Mouse (Mus musculus): Measurements from ENCODE around the gene Zfp1.

Zfp1 gene

DNA sequence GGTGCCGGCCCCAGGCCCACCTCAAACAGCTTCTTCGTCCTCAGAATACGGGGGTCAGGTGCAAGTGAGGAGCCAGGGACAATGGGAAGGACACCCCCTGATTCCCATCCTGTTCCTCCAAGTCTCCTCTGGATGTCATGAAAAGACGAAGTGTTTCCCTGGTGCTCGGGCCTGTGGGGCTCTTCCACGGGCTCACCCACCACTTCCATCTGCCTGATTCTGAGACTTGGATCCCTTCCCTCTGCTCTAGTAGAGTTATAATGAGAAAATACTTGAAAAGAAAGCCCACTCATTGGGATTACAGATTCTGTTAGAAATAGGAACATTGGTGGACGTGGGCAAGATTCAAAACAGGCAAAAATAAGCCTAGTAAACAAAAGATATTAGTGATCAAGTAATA lies 35.6 kb downstream of the Zfp1 start:
- no peak for DNase-seq

DNA sequence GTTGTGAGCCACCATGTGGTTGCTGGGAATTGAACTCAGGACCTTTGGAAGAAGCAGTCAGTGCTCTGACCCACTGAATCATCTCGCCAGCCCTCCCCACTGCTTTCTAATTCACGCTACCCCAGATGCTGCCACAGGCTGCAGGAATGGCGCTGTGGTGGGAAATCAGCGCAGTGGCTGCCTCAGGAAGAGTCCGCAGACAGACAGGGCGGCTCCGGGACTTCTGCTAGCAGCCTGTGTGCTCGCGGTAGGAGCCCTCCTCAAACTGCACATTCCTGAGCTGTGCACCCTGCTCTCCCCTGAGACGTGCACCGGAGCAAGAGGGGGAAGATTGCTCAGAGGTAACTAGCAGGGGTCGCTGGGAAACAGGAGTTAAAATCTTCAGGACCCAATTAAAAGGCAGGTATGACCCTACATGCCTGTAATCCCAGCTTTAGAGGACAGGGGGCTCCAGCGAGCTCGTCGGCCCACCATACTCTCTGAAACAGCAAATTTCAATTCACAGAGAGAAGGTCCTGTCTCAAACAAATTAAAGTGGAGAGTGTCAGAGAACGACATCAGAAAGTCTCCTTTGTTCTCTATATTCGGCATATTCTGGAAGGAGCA lies 37.3 kb downstream of the Zfp1 start:
- no peak for DNase-seq

DNA sequence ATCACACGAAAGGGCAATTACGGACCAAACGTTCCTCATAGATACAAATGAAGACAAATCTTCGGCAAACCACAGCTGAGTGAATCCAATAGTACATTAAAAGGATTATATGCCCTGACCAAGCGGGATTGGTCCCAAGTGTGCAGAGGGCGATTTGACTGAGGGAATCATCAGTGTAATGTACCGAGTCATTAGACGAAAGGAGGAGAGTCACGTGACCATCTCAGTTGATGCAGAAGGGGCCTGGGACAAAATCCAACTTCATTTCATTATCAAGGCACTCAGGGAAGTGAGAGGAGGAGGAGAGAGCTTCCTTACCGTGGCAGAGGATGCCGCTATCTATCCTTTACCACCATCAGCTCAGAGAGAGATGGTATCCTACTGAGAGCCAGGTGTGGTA lies 38.0 kb downstream of the Zfp1 start:
- DNase-seq, result no peak

DNA sequence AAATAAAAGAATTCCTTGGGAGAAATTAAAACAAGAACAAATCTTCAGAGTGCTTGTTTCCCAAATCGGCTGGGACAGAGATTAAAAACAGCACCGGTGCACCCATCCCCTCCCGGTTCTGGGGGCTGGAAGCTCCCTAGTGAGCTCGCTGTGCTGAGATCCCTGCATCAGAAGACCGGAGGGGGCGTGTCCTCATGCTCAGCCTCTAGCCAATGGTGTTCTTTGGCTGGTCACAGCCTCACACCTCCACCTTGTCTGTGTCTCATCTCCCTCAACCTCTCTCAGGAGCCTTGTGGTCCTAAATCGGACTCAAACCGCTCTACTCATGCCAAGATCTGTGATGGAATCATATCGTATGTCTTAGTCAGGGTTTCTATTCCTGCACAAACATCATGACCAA lies 39.3 kb downstream of the Zfp1 start:
- no peak for DNase-seq

DNA sequence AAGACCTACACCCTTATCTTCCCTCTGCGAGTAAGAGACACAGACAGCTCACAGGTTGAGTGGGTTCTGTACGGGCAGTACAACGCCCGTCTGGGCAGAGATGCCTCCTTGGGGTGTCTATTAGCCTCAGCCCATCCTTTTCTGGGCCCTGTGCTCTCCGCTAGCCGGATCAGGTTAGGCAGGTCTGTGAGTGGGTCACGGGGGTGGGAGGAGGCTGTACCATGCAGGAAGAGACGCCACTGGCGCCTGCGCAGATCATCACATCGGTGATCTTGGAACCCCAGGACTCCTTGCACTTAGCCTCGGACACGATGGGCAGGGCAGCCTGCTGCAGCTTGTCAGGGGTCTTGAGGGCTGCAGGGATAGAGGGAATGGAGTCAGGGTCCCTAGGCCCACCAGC lies 43.7 kb downstream of the Zfp1 start:
- no peak for DNase-seq

DNA sequence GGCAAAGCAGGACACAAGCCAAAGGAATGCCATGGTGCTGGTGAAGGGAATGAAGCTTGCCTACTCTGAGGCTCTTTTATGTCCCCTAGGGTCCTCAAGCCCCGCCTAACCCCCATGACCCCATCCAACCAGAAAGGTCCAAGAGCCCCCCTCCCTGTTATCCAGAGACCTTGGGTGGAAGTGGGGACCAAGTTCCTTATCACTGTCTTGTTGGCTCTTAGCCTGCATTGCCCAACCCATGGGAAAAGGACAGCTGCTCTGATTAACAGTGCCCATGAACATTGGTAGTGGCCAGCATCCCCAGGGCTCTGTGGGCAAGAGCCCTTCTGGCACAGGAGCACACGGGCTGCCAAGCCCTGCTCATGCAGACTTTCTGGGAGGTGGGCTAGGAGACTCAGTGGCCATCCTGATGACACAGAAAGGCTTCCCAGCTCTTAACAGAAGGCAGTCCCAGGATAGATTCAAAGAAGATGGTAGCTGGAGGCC lies 47.8 kb downstream of the Zfp1 start, which contains the start of gene Ctrb1:
Gene Ctrb1 (minus strand): TSS at position 51 of the 486 bp plus-strand sequence.
- DNase-seq, result no peak

DNA sequence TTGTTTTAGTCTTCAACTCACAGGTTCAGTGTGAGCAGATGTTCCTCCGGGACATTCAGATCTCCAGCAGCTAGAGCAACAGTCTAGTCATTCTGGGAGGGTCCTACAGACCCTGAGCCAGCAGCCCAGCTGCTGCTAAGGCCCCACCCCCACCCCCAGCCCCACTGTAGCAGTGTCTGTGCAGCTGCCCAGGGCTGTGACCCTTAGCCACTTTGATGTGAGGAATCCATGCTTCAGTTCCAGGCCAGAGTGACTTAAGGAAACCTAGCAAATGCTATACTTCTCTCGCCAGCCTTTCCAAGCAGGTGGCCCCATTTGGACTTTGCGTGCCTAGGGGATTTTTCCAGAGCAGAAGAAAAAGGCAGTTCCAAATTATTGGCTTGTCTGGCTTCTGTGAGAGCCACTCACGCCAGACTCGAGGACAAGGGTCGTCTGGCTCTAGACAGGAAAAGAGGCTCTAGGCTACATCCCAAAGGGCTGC lies 50.1 kb downstream of the Zfp1 start:
- no peak for DNase-seq

DNA sequence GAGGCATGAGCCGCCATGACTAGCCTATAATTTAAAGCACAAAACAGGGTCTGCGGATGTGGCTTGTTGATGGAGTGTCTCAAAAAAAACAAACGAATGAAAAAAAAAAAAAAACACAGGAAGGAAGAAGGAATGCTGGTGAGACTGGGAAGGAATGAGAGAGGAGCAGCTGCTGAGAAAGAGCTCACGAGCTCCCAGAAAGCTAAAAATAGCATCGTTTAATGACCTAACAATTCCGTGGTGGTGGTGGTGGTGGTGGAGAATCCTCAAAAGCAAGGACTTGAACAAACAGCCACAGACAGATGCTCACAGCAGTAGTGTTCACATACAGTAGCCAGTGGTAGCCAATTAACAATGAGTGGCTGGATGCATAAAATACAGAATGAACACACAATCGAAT lies 52.2 kb downstream of the Zfp1 start:
- no peak for DNase-seq

DNA sequence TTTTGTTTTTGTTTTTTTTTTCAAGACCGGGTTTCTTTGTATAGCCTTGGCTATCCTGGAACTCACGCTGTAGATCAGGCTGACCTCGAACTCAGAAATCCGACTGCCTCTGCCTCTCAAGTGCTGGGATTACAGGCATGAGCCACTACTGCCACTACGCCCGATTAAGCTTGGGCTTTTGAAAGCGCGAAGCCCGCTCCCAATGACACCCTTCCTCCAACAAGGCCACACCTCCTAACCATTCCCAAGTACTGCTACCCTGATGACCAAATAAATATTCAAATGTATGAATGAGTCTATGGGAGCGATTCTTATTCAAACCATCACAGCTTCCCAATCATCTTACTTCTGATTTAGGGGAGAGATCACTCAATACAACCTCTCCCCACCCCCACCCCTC lies 54.5 kb downstream of the Zfp1 start:
- DNase-seq, result no peak

DNA sequence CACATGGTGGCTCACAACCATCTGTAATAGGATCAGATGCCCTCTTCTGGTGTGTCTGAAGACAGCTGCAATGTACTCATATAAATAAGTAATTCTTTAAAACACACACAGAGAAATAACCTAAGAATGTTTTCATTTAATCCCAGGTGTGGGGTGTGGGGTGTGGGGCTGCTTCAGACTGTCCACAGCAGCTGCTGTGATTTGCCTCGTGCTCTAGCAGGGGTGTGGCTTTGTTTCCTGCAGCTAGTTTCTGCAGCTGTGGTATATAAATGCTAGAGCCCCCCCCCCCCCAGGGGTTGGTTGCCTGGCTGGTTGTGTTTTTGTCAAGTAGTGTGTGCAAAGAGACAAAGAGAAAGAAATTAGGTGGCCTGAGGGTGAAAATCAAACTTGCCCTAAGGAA lies 55.8 kb downstream of the Zfp1 start:
- DNase-seq, result no peak

DNA sequence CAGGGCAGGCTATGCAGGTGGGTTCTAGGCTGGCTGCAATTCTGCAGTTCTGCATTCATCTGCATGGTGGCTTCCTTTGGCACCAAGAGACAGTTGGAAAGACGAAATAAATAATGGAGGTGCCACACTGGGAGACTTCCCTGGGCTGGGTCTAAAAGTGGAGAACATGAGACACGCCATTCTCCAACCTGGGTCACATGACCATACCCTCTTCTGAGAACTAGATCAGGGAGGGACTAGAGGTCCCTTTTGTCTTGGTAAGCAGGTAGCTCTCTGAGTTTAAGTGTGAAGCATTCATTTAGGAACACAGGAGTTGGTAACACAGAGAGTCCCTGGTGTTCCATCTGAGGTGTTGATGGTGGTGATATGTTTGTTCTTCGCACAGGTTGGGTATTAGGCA lies 57.0 kb downstream of the Zfp1 start:
- DNase-seq, result no peak

DNA sequence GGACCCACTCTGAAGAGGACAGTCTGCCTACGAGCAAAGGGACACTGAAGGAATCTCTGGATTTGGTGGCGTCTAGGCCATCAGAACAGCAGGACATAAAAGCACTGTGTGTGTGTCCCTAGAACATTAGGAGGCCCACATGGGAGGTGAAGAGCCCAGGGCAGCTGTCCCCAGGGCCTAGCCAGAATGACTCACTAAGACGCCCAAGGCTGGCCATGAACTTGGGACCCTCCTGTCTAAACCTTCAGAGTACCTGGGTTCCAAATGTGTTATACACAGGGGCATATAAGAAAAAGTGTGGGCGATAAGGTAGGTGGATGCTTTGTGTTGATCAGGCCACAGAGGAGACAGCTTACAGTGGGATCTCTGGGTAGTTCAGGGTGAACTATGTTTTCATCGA lies 57.5 kb downstream of the Zfp1 start:
- no peak for DNase-seq

DNA sequence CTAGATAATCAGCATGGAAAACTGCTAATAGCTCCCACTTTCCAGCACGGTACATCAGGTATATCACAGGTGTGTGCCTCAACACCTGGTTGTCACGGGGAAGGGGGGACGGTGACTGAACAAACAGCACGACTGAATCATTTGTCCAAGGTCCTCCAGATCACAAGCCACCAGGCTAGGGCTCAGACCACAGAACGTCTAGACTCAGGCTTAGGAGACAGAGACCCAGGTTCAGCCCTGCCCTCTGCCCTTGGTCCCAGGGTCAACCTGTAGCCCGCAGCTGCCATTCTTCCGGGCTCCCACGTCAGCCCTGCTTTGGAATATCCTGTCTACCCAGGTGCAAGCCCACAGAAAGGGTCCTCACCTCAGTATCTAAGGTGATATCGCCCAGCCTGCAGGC lies 58.2 kb downstream of the Zfp1 start:
- DNase-seq, result no peak

DNA sequence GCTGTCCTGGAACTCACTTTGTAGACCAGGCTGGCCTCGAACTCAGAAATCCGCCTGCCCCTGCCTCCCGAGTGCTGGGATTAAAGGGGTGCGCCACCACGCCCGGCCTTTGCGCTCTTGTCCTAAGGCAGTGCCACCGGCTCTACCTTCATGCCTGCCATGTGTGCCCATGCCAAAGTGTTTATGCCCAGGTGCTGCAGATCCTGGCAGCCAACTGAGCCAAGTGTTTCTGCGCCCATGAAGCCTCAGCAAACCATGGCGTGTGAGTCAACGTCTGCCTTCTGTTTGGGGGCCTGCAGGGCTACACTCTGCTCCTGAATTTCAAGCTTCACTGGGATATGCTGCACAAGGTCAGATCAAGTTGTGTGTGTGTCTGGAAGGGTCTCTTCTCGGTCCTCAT lies 61.4 kb downstream of the Zfp1 start:
- DNase-seq, result no peak

DNA sequence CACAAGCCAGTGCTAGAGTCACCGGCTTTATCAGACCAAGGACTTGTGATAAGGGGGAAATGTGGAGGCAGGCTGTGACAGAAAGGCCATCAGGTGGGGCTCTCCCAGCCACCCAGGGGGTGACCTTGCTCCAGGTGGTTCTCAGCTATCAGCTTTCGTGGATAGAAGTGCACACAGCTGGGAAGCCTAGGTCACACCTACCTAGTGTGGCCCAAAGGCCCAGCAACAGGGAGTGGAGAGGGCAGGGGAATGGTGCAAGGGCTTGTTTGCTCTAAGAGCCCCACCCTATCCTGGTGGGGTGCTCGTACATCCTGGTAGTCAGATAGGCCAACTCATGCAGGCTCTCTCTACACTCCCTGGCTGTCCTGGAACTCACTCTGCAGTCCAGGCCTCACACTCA lies 62.0 kb downstream of the Zfp1 start:
- DNase-seq, result no peak

DNA sequence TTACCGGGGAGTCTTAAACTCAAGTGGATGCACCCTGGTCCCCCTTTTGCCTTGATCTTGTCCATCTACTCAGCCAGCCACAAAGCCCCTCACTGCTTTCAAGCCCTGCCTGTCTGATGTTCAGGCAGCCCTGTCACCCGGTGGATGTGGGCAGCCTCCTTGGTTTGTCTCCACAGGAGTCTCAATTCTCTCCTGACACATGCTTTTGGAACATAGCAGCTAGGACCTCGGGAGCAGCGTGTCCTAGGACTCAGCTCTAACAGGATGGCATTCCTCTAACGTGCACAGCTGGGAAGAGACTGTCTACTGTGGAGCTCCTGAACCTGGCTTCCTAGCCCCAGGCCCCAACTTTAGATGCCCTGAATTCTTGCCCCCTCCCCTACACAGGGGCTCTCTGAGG lies 62.5 kb downstream of the Zfp1 start:
- no peak for DNase-seq

DNA sequence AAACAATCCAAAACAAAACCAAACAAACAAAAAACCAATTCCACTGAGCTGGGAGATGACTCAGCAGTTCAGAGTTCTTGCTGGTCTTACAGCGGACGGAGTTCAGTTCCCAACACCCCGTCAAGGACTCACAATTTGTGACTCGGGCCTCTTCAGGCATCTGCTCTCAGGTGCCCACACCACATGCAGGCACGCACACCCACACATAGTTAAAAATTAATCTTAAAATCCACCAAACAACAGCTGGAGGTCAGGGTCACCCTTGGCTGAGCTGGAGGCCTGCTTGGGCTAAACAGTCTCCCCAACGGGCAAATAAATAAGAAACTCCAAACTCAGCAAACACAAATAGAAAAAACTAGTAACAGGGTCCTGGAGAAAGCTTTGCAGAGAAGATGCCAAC lies 65.1 kb downstream of the Zfp1 start:
- no peak for DNase-seq

DNA sequence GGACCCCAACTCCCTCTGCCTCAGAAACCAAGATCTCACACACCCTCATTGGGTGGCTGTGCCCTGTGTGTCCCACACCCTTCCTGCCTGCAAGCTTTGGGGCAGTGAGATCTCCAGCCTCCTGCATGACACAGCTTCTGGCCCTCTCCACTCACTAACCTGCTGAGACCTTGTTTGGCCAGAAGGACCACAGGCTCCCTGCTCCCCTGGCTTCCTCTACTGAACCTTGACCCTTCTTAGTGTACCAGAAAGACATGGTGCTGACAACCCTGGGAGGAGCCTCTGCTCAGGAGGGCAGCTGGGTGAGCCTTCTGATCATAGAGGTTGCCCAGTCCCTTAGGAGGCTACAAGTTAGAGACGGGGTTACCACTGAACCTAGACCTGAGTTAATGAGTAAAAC lies 66.0 kb downstream of the Zfp1 start:
- no peak for DNase-seq

DNA sequence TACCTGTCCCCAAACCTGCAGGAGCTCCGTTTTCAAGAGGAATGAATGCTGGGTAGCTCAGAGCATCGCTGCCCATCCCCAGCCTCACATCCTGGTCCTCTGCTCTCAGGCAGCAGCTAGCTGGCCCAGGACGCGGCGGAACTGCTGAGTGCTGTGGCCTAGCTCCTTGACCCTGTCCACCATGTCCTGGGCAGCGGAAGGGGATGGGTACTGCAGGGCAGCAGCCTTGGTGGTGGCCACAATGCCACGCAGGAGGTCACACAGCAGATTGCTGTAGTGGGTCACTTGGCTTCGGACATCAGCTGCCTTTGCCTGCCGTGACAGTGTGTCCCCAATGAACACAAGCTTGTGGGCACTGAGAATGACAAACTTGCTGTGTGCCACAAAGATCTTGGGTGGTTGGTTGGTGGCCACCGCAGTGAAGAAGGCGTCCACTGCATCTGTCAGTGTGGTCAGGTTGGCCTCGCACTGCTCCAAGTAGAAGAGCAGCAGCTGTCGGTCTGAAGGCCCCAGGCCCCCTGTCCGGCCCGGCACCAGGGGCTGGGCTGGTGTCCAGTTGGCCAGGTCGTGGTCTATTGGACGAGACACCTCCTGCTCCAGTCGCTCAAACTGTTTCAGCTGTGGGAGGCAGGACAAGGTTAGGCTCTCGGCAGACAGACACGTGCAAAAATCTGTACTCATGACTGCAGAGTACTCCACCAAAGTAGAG lies 67.7 kb downstream of the Zfp1 start:
- DNase-seq, result no peak

DNA sequence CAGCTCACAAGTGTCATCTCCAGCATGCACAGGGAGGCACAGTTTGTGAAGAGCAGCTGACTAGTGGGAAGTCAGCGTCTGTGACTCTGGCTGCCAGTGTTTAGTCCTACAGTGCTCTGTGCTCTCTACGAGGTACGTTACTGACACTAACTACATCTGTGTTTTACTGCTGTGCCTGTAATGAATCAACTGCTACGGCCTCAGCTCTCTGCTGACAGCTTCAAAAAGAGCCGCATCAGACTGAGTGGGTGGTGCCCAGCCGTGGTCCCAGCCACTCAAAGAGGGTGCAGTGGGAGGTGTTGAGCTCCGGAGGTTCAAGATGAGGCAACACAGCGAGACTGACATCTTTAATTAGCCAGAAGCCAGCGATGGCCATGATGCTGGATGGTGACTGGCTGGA lies 68.9 kb downstream of the Zfp1 start:
- DNase-seq, result no peak

DNA sequence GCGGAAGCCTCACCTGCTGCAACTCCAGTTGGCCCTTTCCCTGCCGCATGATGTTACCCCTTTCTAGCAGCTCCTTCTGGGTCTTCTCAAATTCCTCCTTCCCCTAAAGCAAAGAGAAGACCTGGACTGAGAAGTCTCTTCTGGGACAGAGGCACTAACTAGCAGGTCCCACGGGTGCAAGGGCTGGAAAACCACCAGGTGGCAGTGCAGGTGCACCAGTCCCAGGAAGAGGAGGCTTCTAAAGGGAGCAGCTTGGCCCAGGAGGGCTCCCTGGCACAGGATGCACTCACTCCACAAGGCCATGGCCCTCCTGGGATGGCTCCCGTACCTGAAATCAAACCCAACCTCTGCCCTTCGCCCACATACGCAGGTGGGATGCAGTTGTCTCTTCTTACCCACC lies 69.4 kb downstream of the Zfp1 start:
- peak; percentile 32 to 69 for DNase-seq

DNA sequence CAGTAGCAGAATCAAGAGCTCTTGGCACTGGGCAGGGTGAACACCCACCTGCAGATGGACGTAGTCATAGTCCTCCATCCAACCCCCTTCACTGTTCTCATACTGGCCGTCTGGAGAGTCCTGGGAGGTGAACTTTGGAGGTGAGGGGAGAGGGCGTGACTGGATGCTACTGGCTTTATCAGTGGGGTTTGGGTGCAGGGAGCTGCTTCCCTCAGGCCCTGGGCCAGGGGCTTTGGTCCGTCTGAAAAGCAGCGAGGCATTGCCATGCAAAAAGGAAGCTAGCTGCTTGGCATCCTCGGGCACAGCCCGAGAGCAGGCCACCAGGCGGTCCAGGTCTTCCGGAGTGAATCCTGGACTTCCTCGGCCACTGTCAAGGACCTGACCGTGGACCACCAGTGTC lies 70.1 kb downstream of the Zfp1 start:
- DNase-seq, result no peak

DNA sequence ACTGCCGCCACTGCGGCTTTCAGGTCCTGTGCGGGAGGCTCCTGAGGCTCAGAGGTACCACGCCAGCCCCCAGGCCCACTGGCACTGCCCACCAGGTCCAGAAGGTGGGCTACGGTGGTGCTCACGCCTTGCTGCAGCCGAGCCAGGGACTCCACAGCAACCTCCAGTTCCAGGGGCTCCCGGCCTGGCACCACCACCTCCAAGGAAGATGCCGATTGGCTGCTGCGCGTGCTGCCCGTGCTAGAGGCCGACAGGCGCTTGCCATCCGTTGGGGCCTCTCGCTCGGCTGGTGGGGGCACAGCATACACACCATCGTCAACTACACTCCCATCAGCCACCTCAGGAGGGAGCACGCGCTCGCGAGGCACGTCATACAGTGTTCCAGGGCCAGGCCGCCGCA lies 70.6 kb downstream of the Zfp1 start:
- no peak for DNase-seq

DNA sequence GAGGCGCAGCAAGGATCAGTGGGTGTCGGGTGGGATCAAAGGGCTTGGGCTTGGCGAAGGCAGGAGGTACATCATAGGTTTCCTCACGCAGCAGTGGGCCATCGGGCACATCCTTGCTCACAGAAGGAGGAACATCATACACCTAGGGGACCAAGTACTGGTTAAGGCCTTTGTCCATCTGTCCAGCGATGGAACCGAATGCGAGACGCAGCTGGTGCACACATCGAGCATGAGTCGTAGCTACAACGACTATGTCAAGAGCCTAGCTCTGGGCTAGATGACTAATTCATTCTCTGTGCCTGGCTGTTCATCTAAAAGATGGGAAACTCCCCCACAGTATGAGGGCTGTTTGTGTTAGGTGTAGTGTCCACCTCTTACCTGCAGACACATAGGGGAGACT lies 71.1 kb downstream of the Zfp1 start:
- DNase-seq, result no peak

DNA sequence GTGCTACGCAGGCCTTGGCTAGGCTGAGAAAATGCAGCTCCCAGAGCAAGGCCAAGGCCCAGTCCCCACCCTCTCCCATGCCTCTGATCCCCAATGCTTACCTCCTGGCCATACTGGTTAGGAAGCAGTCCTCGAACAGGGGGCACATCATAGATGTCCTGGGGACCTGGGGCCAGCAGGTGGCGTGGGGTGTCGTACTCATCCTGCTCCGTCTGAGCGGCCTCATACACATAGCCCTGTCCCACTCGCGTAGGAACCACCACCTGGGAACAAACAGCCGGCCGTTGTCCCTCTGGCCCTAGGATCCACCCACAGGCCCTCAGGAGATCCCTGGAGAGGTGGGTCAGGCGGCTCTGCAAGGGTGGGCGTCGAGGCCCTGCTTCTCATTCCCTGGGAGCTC lies 72.3 kb downstream of the Zfp1 start:
- no peak for DNase-seq

Data from spleen, adult 18-20 months (tissue).